Mouse (Mus musculus) brain, embryonic 14.5 days (tissue): ENCODE measurements around the gene Fam131c.

ENCODE experiments used
- CTCF ChIP-seq: fragments of 200-500 bp; IDR thresholded peaks from 2 replicates; pipeline ENCODE4 v1.5.1; 2012; ENCODE audit warnings: inconsistent platforms, mild to moderate bottlenecking, moderate library complexity, borderline replicate concordance; ENCODE audit not compliant: insufficient read depth, insufficient read length; ENCODE audit errors: extremely low read depth
- POLR2A ChIP-seq: fragments of 200-500 bp; IDR thresholded peaks from 2 replicates; pipeline ENCODE4 v1.6.1; 2012; ENCODE audit warnings: mild to moderate bottlenecking, inconsistent platforms, borderline replicate concordance; ENCODE audit not compliant: poor library complexity, insufficient read depth, insufficient read length, severe bottlenecking; ENCODE audit errors: extremely low read depth

- TF ChIP-seq CTCF (no peak), POLR2A (no peak)
Measured at GRCm38 (mm10) chr4:141425484-141426479, 57.8 kb downstream of the Fam131c start.
